Mouse (Mus musculus): ENCODE measurements around the gene Metap1. TPM values are rescaled to one million over a fixed set of nuclear protein-coding genes. Genes with fewer than 3 reads are reported as not detected.

Metap1 gene
- polyA plus RNA-seq, 1 experiment from 2014 or later, result 54.2 TPM

DNA sequence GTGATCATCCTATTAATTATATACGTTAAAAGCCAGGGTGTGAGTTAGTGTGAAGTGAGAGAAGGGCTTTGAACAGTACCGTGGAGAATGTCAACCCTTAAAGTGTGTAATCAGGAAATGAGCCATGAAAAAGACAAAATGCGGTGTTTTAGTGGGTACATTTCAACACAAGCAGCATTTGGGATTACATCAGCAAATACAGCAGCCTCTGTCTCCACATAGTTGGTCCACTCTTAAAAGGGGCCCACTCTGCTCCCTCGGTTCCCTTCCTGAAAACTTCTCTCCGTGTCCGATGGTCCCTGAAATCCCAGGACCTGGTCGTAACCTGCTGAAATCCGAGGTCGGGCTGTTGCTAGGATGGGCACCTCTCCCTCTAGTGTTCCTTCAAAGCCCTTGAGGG lies 47.1 kb downstream of the Metap1 start:
- peak overlapping the region; percentile 70; the same call in 1 of the 2 replicates for H3K27ac ChIP-seq (replicated peaks; ENCODE audit: low read depth, low read length)
- H3K36me3 ChIP-seq (replicated peaks; ENCODE audit: control insufficient read depth, insufficient read depth, low read depth, low read length), result no peaks in the 10 kb centered on the region; the same call in 1 of the 2 replicates
- DNase-seq (ENCODE audit: low spot score) (no peak), ATAC-seq (replicated peaks; ENCODE audit: insufficient number of reproducible peaks, low FRiP score, low TSS enrichment, low read depth) (peak; percentile 11; the same call in 1 of the 2 replicates)
- H3K4me2 ChIP-seq (ENCODE audit: low read depth, low read length), result peak overlapping the region; percentile 78
- no peaks in the 10 kb centered on the region for H3K9me3 ChIP-seq (replicated peaks; ENCODE audit: control insufficient read depth, low read length)
- H3K4me1 ChIP-seq (ENCODE audit: control insufficient read depth, insufficient read depth, low read length), result no peaks in the 10 kb centered on the region
- H3K4me3 ChIP-seq (ENCODE audit: low read depth, low read length), result peak overlapping the region; percentile 83
- no peaks in the 10 kb centered on the region for H3K27me3 ChIP-seq (ENCODE audit: control insufficient read depth, insufficient read depth, low read length)
- H3K9ac ChIP-seq (replicated peaks; ENCODE audit: low read length), result peak overlapping the region; percentile 72
- WGBS, result 1% methylated on average over 9 of the region's 9 CpGs

DNA sequence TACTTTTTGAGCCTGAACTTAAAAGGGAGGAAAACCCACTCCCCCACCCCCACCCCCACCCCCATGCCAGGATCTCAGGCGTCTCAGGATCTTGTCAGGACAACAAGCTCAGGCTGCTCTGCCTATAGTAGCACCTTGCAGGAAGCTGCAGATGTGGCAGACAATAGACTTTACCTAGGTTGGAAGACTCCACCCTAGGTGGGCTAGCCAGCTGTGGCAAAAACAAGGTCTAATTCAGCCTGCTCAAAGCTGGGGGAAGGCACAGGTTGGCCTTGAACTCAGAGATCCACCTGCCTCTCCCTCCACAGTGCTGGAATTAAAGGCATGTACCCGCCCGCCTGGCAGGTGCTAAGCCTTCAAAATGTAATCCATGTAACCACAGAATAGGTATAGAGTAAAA lies 50.6 kb downstream of the Metap1 start:
- no peak overlapping the region for H3K4me3 ChIP-seq (ENCODE audit: low read depth, low read length)
- no peaks in the 10 kb centered on the region for H3K9me3 ChIP-seq (replicated peaks; ENCODE audit: control insufficient read depth, low read length)
- WGBS, result 75% methylated on average over 3 of the region's 3 CpGs
- H3K9ac ChIP-seq (replicated peaks; ENCODE audit: low read length), result no peak overlapping the region
- H3K27me3 ChIP-seq (ENCODE audit: control insufficient read depth, insufficient read depth, low read length), result no peaks in the 10 kb centered on the region
- H3K27ac ChIP-seq (replicated peaks; ENCODE audit: low read depth, low read length), result no peak overlapping the region
- H3K4me1 ChIP-seq (ENCODE audit: control insufficient read depth, insufficient read depth, low read length), result no peaks in the 10 kb centered on the region
- no peak for DNase-seq (ENCODE audit: low spot score)
- ATAC-seq (replicated peaks; ENCODE audit: insufficient number of reproducible peaks, low FRiP score, low TSS enrichment, low read depth), result no peak
- H3K36me3 ChIP-seq (replicated peaks; ENCODE audit: control insufficient read depth, insufficient read depth, low read depth, low read length), result no peaks in the 10 kb centered on the region
- no peak overlapping the region for H3K4me2 ChIP-seq (ENCODE audit: low read depth, low read length)

- no peak overlapping the region for H3K4me3 ChIP-seq (ENCODE audit: low read depth, low read length)
- DNase-seq (ENCODE audit: low spot score) (peak; percentile 58), ATAC-seq (replicated peaks; ENCODE audit: insufficient number of reproducible peaks, low FRiP score, low TSS enrichment, low read depth) (no peak)
- H3K27me3 ChIP-seq (ENCODE audit: control insufficient read depth, insufficient read depth, low read length), result no peaks in the 10 kb centered on the region
- no peak overlapping the region for H3K9ac ChIP-seq (replicated peaks; ENCODE audit: low read length)
- H3K4me2 ChIP-seq (ENCODE audit: low read depth, low read length), result no peak overlapping the region
- H3K9me3 ChIP-seq (replicated peaks; ENCODE audit: control insufficient read depth, low read length), result no peaks in the 10 kb centered on the region
- H3K36me3 ChIP-seq (replicated peaks; ENCODE audit: control insufficient read depth, insufficient read depth, low read depth, low read length), result no peaks in the 10 kb centered on the region
- no peaks in the 10 kb centered on the region for H3K4me1 ChIP-seq (ENCODE audit: control insufficient read depth, insufficient read depth, low read length)
- H3K27ac ChIP-seq (replicated peaks; ENCODE audit: low read depth, low read length), result no peak overlapping the region
- 71% methylated on average over 2 of the region's 2 CpGs for WGBS
Measured at GRCm38 (mm10) chr3:138431835-138432234, 57.5 kb downstream of the Metap1 start.

GRCm38 (mm10) chr3:138430360-138430976 lies 58.8 kb downstream of the Metap1 start:
- ATAC-seq (replicated peaks; ENCODE audit: insufficient number of reproducible peaks, low FRiP score, low TSS enrichment, low read depth), result no peak
- H3K4me1 ChIP-seq (ENCODE audit: control insufficient read depth, insufficient read depth, low read length), result no peaks in the 10 kb centered on the region

GRCm38 (mm10) chr3:138424247-138424646 lies 65.1 kb downstream of the Metap1 start:
- H3K4me3 ChIP-seq (ENCODE audit: low read depth, low read length), result no peak overlapping the region
- no peak for DNase-seq (ENCODE audit: low spot score)

More at GRCm38 (mm10) chr3:138430360-138430976, 58.8 kb downstream of the Metap1 start:
- 86% methylated on average over 6 of the region's 6 CpGs for WGBS
- Histone ChIP-seq H3K9ac (replicated peaks; ENCODE audit: low read length) (no peak overlapping the region), H3K27ac (replicated peaks; ENCODE audit: low read depth, low read length) (no peak overlapping the region), H3K27me3 (ENCODE audit: control insufficient read depth, insufficient read depth, low read length) (no peaks in the 10 kb centered on the region), H3K4me3 (ENCODE audit: low read depth, low read length) (no peak overlapping the region), H3K4me2 (ENCODE audit: low read depth, low read length) (no peak overlapping the region), H3K9me3 (replicated peaks; ENCODE audit: control insufficient read depth, low read length) (no peaks in the 10 kb centered on the region), H3K36me3 (replicated peaks; ENCODE audit: control insufficient read depth, insufficient read depth, low read depth, low read length) (no peaks in the 10 kb centered on the region)
- no peak for DNase-seq (ENCODE audit: low spot score)

DNA sequence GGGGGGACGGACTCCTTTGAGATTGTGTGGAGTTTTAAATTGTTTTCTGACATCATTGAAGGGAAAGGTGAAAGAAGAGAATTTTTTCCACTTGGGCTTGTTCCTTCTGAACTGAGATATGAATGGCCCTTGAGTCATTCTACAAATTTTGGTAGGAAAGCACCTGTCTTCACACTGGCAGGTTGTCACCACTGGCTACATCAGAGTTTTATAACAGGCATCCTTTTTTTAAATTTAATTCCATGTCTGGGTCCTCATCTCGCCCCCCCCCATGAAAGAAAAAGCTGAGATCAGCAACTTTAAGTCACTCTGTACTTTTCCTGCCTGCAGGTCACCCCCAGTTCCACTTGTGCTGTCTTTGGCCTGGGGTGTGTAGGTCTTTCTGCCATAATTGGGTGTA lies 65.7 kb downstream of the Metap1 start:
- H3K4me2 ChIP-seq (ENCODE audit: low read depth, low read length), result no peak overlapping the region
- 66% methylated on average over 2 of the region's 2 CpGs for WGBS
- H3K36me3 ChIP-seq (replicated peaks; ENCODE audit: control insufficient read depth, insufficient read depth, low read depth, low read length), result no peaks in the 10 kb centered on the region
- no peaks in the 10 kb centered on the region for H3K4me1 ChIP-seq (ENCODE audit: control insufficient read depth, insufficient read depth, low read length)
- H3K9me3 ChIP-seq (replicated peaks; ENCODE audit: control insufficient read depth, low read length), result no peaks in the 10 kb centered on the region
- DNase-seq (ENCODE audit: low spot score) (no peak), ATAC-seq (replicated peaks; ENCODE audit: insufficient number of reproducible peaks, low FRiP score, low TSS enrichment, low read depth) (no peak)
- H3K27ac ChIP-seq (replicated peaks; ENCODE audit: low read depth, low read length), result no peak overlapping the region
- H3K27me3 ChIP-seq (ENCODE audit: control insufficient read depth, insufficient read depth, low read length), result no peaks in the 10 kb centered on the region
- no peak overlapping the region for H3K4me3 ChIP-seq (ENCODE audit: low read depth, low read length)
- H3K9ac ChIP-seq (replicated peaks; ENCODE audit: low read length), result no peak overlapping the region

More at GRCm38 (mm10) chr3:138424247-138424646, 65.1 kb downstream of the Metap1 start:
- 67% methylated on average over 4 of the region's 4 CpGs for WGBS
- Histone ChIP-seq H3K4me2 (ENCODE audit: low read depth, low read length) (no peak overlapping the region), H3K36me3 (replicated peaks; ENCODE audit: control insufficient read depth, insufficient read depth, low read depth, low read length) (no peaks in the 10 kb centered on the region), H3K9me3 (replicated peaks; ENCODE audit: control insufficient read depth, low read length) (no peaks in the 10 kb centered on the region), H3K27me3 (ENCODE audit: control insufficient read depth, insufficient read depth, low read length) (no peaks in the 10 kb centered on the region), H3K9ac (replicated peaks; ENCODE audit: low read length) (no peak overlapping the region), H3K27ac (replicated peaks; ENCODE audit: low read depth, low read length) (no peak overlapping the region), H3K4me1 (ENCODE audit: control insufficient read depth, insufficient read depth, low read length) (no peaks in the 10 kb centered on the region)
- no peak for ATAC-seq (replicated peaks; ENCODE audit: insufficient number of reproducible peaks, low FRiP score, low TSS enrichment, low read depth)

DNA sequence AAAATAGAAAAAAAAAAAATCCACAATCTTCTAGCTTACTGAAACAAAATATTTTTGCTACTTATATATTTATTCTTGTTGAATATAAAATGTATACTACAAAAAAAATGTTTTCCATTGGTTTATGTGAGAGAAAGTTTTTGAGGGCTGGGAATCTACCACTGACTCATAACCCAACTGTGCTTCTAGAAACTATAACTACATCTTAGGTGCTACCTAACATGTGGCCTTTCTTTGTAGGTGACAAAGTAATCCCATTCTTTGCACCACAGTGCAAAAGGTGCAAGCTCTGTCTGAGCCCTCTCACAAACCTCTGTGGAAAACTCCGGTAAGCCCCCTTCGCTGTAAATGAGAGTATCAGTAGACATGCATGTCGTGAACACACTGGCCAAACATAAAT lies 68.9 kb downstream of the Metap1 start:
- Histone ChIP-seq H3K27ac (replicated peaks; ENCODE audit: low read depth, low read length) (no peak overlapping the region), H3K4me2 (ENCODE audit: low read depth, low read length) (no peak overlapping the region), H3K27me3 (ENCODE audit: control insufficient read depth, insufficient read depth, low read length) (no peaks in the 10 kb centered on the region), H3K4me3 (ENCODE audit: low read depth, low read length) (no peak overlapping the region), H3K36me3 (replicated peaks; ENCODE audit: control insufficient read depth, insufficient read depth, low read depth, low read length) (no peaks in the 10 kb centered on the region), H3K9ac (replicated peaks; ENCODE audit: low read length) (no peak overlapping the region), H3K4me1 (ENCODE audit: control insufficient read depth, insufficient read depth, low read length) (no peaks in the 10 kb centered on the region), H3K9me3 (replicated peaks; ENCODE audit: control insufficient read depth, low read length) (no peaks in the 10 kb centered on the region)
- 91% methylated on average over 3 of the region's 3 CpGs for WGBS
- ATAC-seq (replicated peaks; ENCODE audit: insufficient number of reproducible peaks, low FRiP score, low TSS enrichment, low read depth) (no peak), DNase-seq (ENCODE audit: low spot score) (no peak)

GRCm38 (mm10) chr3:138419369-138419768 lies 69.9 kb downstream of the Metap1 start:
- no peaks in the 10 kb centered on the region for H3K27me3 ChIP-seq (ENCODE audit: control insufficient read depth, insufficient read depth, low read length)
- 84% methylated on average over 6 of the region's 6 CpGs for WGBS
- no peaks in the 10 kb centered on the region for H3K36me3 ChIP-seq (replicated peaks; ENCODE audit: control insufficient read depth, insufficient read depth, low read depth, low read length)
- H3K4me1 ChIP-seq (ENCODE audit: control insufficient read depth, insufficient read depth, low read length), result no peaks in the 10 kb centered on the region
- DNase-seq (ENCODE audit: low spot score) (no peak), ATAC-seq (replicated peaks; ENCODE audit: insufficient number of reproducible peaks, low FRiP score, low TSS enrichment, low read depth) (no peak)
- no peak overlapping the region for H3K27ac ChIP-seq (replicated peaks; ENCODE audit: low read depth, low read length)
- no peaks in the 10 kb centered on the region for H3K9me3 ChIP-seq (replicated peaks; ENCODE audit: control insufficient read depth, low read length)
- H3K4me3 ChIP-seq (ENCODE audit: low read depth, low read length), result no peak overlapping the region
- H3K9ac ChIP-seq (replicated peaks; ENCODE audit: low read length), result no peak overlapping the region
- H3K4me2 ChIP-seq (ENCODE audit: low read depth, low read length), result no peak overlapping the region

All from embryonic facial prominence, embryonic 11.5 days (tissue).